Mouse (Mus musculus) forebrain, embryonic 12.5 days (tissue): Measurements from ENCODE around the gene Cmtm2a. TPM values are rescaled to one million over a fixed set of nuclear protein-coding genes. Genes with fewer than 3 reads are reported as not detected.
"Not testable (repeated sequence)": the region's sequence is repeated elsewhere in the genome, so short reads cannot be mapped to it uniquely, and the experiment has no call there.

Source experiments
- ATAC-seq: fragments of 200-750 bp; cut with Nextera tagmentation; 2 replicates; pipeline ENCODE4 v1.8.0; 2017; ENCODE audit warnings: moderate TSS enrichment; ENCODE audit not compliant: low FRiP score
- H3K27ac ChIP-seq: fragments of 300-500 bp; sonication (generic); 2 replicates; pipeline ENCODE4 v1.5.1; 2016; ENCODE audit warnings: mild to moderate bottlenecking
- H3K27me3 ChIP-seq: fragments of 300-500 bp; sonication (generic); 2 replicates; pipeline ENCODE4 v1.6.1; 2016; ENCODE audit warnings: mild to moderate bottlenecking
- H3K36me3 ChIP-seq: fragments of 300-500 bp; sonication (generic); replicated peaks from 2 replicates; pipeline ENCODE4 v1.6.1; 2016; ENCODE audit warnings: mild to moderate bottlenecking
- H3K4me1 ChIP-seq: fragments of 300-500 bp; sonication (generic); 2 replicates; pipeline ENCODE4 v1.6.1; 2016
- H3K4me2 ChIP-seq: fragments of 300-500 bp; sonication (generic); 2 replicates; pipeline ENCODE4 v1.6.1; 2016; ENCODE audit warnings: mild to moderate bottlenecking, moderate library complexity
- H3K4me3 ChIP-seq: fragments of 300-500 bp; sonication (generic); replicated peaks from 2 replicates; pipeline ENCODE4 v1.5.1; 2016; ENCODE audit warnings: mild to moderate bottlenecking
- H3K9ac ChIP-seq: fragments of 300-500 bp; sonication (generic); 2 replicates; pipeline ENCODE4 v1.6.1; 2016; ENCODE audit warnings: mild to moderate bottlenecking
- H3K9me3 ChIP-seq: fragments of 300-500 bp; sonication (generic); 2 replicates; pipeline ENCODE4 v1.6.1; 2016
- WGBS: fragments of 180-500 bp; shearing (Covaris S2); methylation state at CpG from one replicate; pipeline ENCODE4 v1.1.7; 2016; 5-methylcytosine and 5-hydroxymethylcytosine counted together
- polyA plus RNA-seq: library from polyadenylated mRNA; unstranded; fragments of >200 nt; fragmentation: Nextera tagmentation; extraction: Ambion mirVana; gene quantifications from 2 replicates; pipeline ENCODE4 v1.2.1, GENCODE M21; 2016

The Cmtm2a gene
- polyA plus RNA-seq, 1 experiment from 2014 or later, result not detected

GRCm38 (mm10) chr8:104332665-104333631 lies 40.0 kb upstream of the Cmtm2a start:
- no peaks in the 10 kb centered on the region for H3K27me3 ChIP-seq
- ATAC-seq, result no peak
- no peak overlapping the region for H3K4me2 ChIP-seq
- 0 out of 2 replicates have a peak, but pooled peaks cover 4% of the 10 kb centered on the region for H3K9me3 ChIP-seq
- WGBS, result 86% methylated on average over 5 of the region's 5 CpGs
- H3K27ac ChIP-seq, result no peak overlapping the region
- H3K36me3 ChIP-seq, result no peaks in the 10 kb centered on the region
- no peaks in the 10 kb centered on the region for H3K4me1 ChIP-seq
- no peak overlapping the region for H3K9ac ChIP-seq
- no peak overlapping the region for H3K4me3 ChIP-seq

- not testable (repeated sequence) for H3K9me3 ChIP-seq, H3K27ac ChIP-seq, H3K4me1 ChIP-seq, H3K9ac ChIP-seq, ATAC-seq, H3K36me3 ChIP-seq, H3K4me3 ChIP-seq, H3K4me2 ChIP-seq, H3K27me3 ChIP-seq
- 93% methylated on average over 12 of the region's 12 CpGs for WGBS
Measured at GRCm38 (mm10) chr8:104321930-104322329, 28.9 kb upstream of the Cmtm2a start, which contains the start of gene Cmtm2b. TSS of gene Cmtm2b (plus strand) at chr8:104322230.

GRCm38 (mm10) chr8:104321267-104321666 lies 28.3 kb upstream of the Cmtm2a start, which contains the start of gene Gm11020:
TSS of gene Gm11020 (plus strand) at chr8:104321567.
- H3K4me1 ChIP-seq, H3K9ac ChIP-seq, H3K36me3 ChIP-seq, H3K27ac ChIP-seq, H3K4me3 ChIP-seq, H3K9me3 ChIP-seq, H3K27me3 ChIP-seq, H3K4me2 ChIP-seq, ATAC-seq: not testable (repeated sequence)
- 89% methylated on average over 11 of the region's 11 CpGs for WGBS

GRCm38 (mm10) chr8:104313311-104313710 lies 20.3 kb upstream of the Cmtm2a start:
- Histone ChIP-seq H3K9me3 (no peaks in the 10 kb centered on the region), H3K4me2 (no peak overlapping the region), H3K27ac (no peak overlapping the region), H3K27me3 (no peaks in the 10 kb centered on the region), H3K4me1 (no peaks in the 10 kb centered on the region), H3K4me3 (no peak overlapping the region), H3K36me3 (no peaks in the 10 kb centered on the region), H3K9ac (no peak overlapping the region)
- ATAC-seq, result no peak
- WGBS, result 74% methylated on average over 4 of the region's 4 CpGs

- not testable (repeated sequence) for H3K9ac ChIP-seq, H3K9me3 ChIP-seq
- 83% methylated on average over 3 of the region's 3 CpGs for WGBS
Measured at GRCm38 (mm10) chr8:104312023-104312422, 19.0 kb upstream of the Cmtm2a start.

GRCm38 (mm10) chr8:104309441-104310155 lies 16.6 kb upstream of the Cmtm2a start, which contains the start of the genes Gm45711 and Cmtm1:
TSS of gene Gm45711 (minus strand) at chr8:104310081.
TSS of gene Cmtm1 (minus strand) at chr8:104310145.
- H3K36me3 ChIP-seq, H3K27ac ChIP-seq, H3K9me3 ChIP-seq, ATAC-seq, H3K4me1 ChIP-seq, H3K9ac ChIP-seq, H3K4me2 ChIP-seq, H3K27me3 ChIP-seq, H3K4me3 ChIP-seq: not testable (repeated sequence)
- WGBS, result 94% methylated on average over 36 of the region's 36 CpGs

More at GRCm38 (mm10) chr8:104312023-104312422, 19.0 kb upstream of the Cmtm2a start:
- not testable (repeated sequence) for H3K4me3 ChIP-seq, H3K4me2 ChIP-seq, ATAC-seq, H3K36me3 ChIP-seq, H3K4me1 ChIP-seq, H3K27me3 ChIP-seq, H3K27ac ChIP-seq

- not testable (repeated sequence) for H3K27me3 ChIP-seq, H3K27ac ChIP-seq, H3K9ac ChIP-seq, H3K36me3 ChIP-seq, ATAC-seq, H3K9me3 ChIP-seq, H3K4me1 ChIP-seq, H3K4me2 ChIP-seq, H3K4me3 ChIP-seq
- 72% methylated on average over 6 of the region's 6 CpGs for WGBS
Measured at GRCm38 (mm10) chr8:104308341-104308740, 15.4 kb upstream of the Cmtm2a start.

- H3K4me2 ChIP-seq, result no peak overlapping the region
- WGBS, result 89% methylated on average over 11 of the region's 11 CpGs
- no peak overlapping the region for H3K27ac ChIP-seq
Measured at GRCm38 (mm10) chr8:104304962-104305361, 12.0 kb upstream of the Cmtm2a start.

GRCm38 (mm10) chr8:104302536-104302935 lies 9.6 kb upstream of the Cmtm2a start:
- H3K27ac ChIP-seq, H3K4me3 ChIP-seq, H3K36me3 ChIP-seq, H3K4me2 ChIP-seq, ATAC-seq, H3K9me3 ChIP-seq, H3K27me3 ChIP-seq, H3K9ac ChIP-seq: not testable (repeated sequence)
- H3K4me1 ChIP-seq, result peaks cover 13% of the 10 kb centered on the region
- 91% methylated on average over 4 of the region's 4 CpGs for WGBS

More at GRCm38 (mm10) chr8:104304962-104305361, 12.0 kb upstream of the Cmtm2a start:
- ATAC-seq, result no peak
- H3K9ac ChIP-seq, result no peak overlapping the region
- no peaks in the 10 kb centered on the region for H3K9me3 ChIP-seq
- H3K36me3 ChIP-seq, result no peaks in the 10 kb centered on the region
- H3K27me3 ChIP-seq, result no peaks in the 10 kb centered on the region
- H3K4me3 ChIP-seq, result no peak overlapping the region
- peaks cover 13% of the 10 kb centered on the region for H3K4me1 ChIP-seq

- H3K4me2 ChIP-seq, H3K9me3 ChIP-seq, H3K4me3 ChIP-seq, H3K27me3 ChIP-seq, H3K27ac ChIP-seq, H3K9ac ChIP-seq, H3K36me3 ChIP-seq: not testable (repeated sequence)
- peak; percentile 84 for ATAC-seq
- peaks cover 13% of the 10 kb centered on the region for H3K4me1 ChIP-seq
- WGBS, result 2% methylated on average over 3 of the region's 3 CpGs
Measured at GRCm38 (mm10) chr8:104301577-104301976, 8.6 kb upstream of the Cmtm2a start.

GRCm38 (mm10) chr8:104294396-104294795 lies 1.4 kb upstream of the Cmtm2a start:
- ATAC-seq, result no peak
- H3K9ac ChIP-seq, result no peak overlapping the region
- WGBS, result 85% methylated on average over 1 of the region's 1 CpGs
- H3K4me3 ChIP-seq, result no peak overlapping the region
- H3K36me3 ChIP-seq, result no peaks in the 10 kb centered on the region
- no peak overlapping the region for H3K4me2 ChIP-seq
- H3K27ac ChIP-seq, result no peak overlapping the region
- no peaks in the 10 kb centered on the region for H3K4me1 ChIP-seq
- H3K9me3 ChIP-seq, result no peaks in the 10 kb centered on the region
- no peaks in the 10 kb centered on the region for H3K27me3 ChIP-seq

- ATAC-seq, result no peak
- H3K27me3 ChIP-seq, result no peaks in the 10 kb centered on the region
- H3K9ac ChIP-seq, result no peak overlapping the region
- no peaks in the 10 kb centered on the region for H3K9me3 ChIP-seq
- no peak overlapping the region for H3K4me3 ChIP-seq
- no peak overlapping the region for H3K27ac ChIP-seq
- H3K4me2 ChIP-seq, result no peak overlapping the region
- peaks cover 6% of the 10 kb centered on the region for H3K36me3 ChIP-seq
- no peaks in the 10 kb centered on the region for H3K4me1 ChIP-seq
- WGBS, result 91% methylated on average over 6 of the region's 6 CpGs
Measured at GRCm38 (mm10) chr8:104268937-104269440, 24.0 kb downstream of the Cmtm2a start.
